Mouse (Mus musculus): ENCODE results near the gene Tlx2. TPM values are rescaled to one million over a fixed set of nuclear protein-coding genes. Genes with fewer than 3 reads are reported as not detected.

Gene Tlx2
- polyA plus RNA-seq, 1 experiment from 2014 or later, result not detected

DNA sequence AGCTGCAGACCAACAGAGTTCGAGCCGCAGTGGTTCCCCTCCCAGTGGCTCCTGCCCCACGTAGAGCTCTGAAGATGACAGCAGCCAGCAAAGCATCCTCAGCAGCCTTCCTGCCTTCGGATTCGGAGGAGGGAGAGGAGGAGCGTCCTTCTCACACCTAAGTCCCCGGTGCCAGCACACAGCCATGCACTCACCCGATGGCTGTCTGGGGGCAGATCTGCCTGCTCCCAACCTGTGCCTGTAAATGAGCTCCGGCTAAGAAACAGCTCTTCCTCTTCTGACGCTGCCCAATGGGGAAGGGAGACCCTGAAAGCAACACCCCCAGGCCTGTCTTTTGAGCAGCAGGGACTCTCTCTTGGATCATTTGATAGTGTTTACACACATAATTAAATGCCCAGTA, 40.3 kb downstream of the Tlx2 start:
- Histone ChIP-seq H3K27ac (replicated peaks) (no peak overlapping the region), H3K4me1 (peaks cover 27% of the 10 kb centered on the region), H3K36me3 (no peaks in the 10 kb centered on the region), H3K9ac (replicated peaks) (no peak overlapping the region), H3K9me3 (no peaks in the 10 kb centered on the region), H3K4me3 (no peak overlapping the region), H3K27me3 (peaks cover 26% of the 10 kb centered on the region; the same call in 1 of the 2 replicates), H3K4me2 (replicated peaks) (no peak overlapping the region)
- 20% methylated on average over 10 of the region's 10 CpGs for WGBS
- no peak for ATAC-seq (replicated peaks)

- Histone ChIP-seq H3K4me2 (replicated peaks) (no peak overlapping the region), H3K4me1 (peaks cover 7% of the 10 kb centered on the region), H3K4me3 (no peak overlapping the region), H3K9me3 (no peaks in the 10 kb centered on the region), H3K27ac (replicated peaks) (no peak overlapping the region), H3K9ac (replicated peaks) (no peak overlapping the region), H3K36me3 (no peaks in the 10 kb centered on the region), H3K27me3 (peaks cover 22% of the 10 kb centered on the region; the same call in 1 of the 2 replicates)
- ATAC-seq (replicated peaks), result no peak
- 58% methylated on average over 8 of the region's 9 CpGs for WGBS
Observed at GRCm38 (mm10) chr6:83027706-83028105, 42.4 kb downstream of the Tlx2 start.

- Histone ChIP-seq H3K9ac (replicated peaks) (no peak overlapping the region), H3K27me3 (peaks cover 21% of the 10 kb centered on the region; the same call in 1 of the 2 replicates), H3K4me1 (peaks cover 3% of the 10 kb centered on the region), H3K27ac (replicated peaks) (no peak overlapping the region), H3K36me3 (no peaks in the 10 kb centered on the region), H3K4me2 (replicated peaks) (no peak overlapping the region), H3K4me3 (no peak overlapping the region), H3K9me3 (no peaks in the 10 kb centered on the region)
- 69% methylated on average over 8 of the region's 8 CpGs for WGBS
- ATAC-seq (replicated peaks), result no peak
Observed at GRCm38 (mm10) chr6:83027293-83027692, 42.8 kb downstream of the Tlx2 start.

- no peak for ATAC-seq (replicated peaks)
- H3K27me3 ChIP-seq, result peaks cover 5% of the 10 kb centered on the region; the same call in 1 of the 2 replicates
- no peak overlapping the region for H3K4me2 ChIP-seq (replicated peaks)
- H3K9me3 ChIP-seq, result no peaks in the 10 kb centered on the region
- WGBS, result 96% methylated on average over 4 of the region's 4 CpGs
- H3K27ac ChIP-seq (replicated peaks), result no peak overlapping the region
- H3K4me1 ChIP-seq, result no peaks in the 10 kb centered on the region
- H3K4me3 ChIP-seq, result no peak overlapping the region
- H3K36me3 ChIP-seq, result no peaks in the 10 kb centered on the region
- H3K9ac ChIP-seq (replicated peaks), result no peak overlapping the region
Observed at GRCm38 (mm10) chr6:83025221-83025620, 44.9 kb downstream of the Tlx2 start.

- H3K4me1 ChIP-seq, result no peaks in the 10 kb centered on the region
- H3K9me3 ChIP-seq, result no peaks in the 10 kb centered on the region
- no peak overlapping the region for H3K4me3 ChIP-seq
- no peaks in the 10 kb centered on the region for H3K36me3 ChIP-seq
- no peak overlapping the region for H3K4me2 ChIP-seq (replicated peaks)
- WGBS, result 76% methylated on average over 4 of the region's 4 CpGs
- H3K9ac ChIP-seq (replicated peaks), result no peak overlapping the region
- no peak for ATAC-seq (replicated peaks)
- no peak overlapping the region for H3K27ac ChIP-seq (replicated peaks)
- H3K27me3 ChIP-seq, result peaks cover 5% of the 10 kb centered on the region; the same call in 1 of the 2 replicates
Observed at GRCm38 (mm10) chr6:83024421-83024820, 45.7 kb downstream of the Tlx2 start.

DNA sequence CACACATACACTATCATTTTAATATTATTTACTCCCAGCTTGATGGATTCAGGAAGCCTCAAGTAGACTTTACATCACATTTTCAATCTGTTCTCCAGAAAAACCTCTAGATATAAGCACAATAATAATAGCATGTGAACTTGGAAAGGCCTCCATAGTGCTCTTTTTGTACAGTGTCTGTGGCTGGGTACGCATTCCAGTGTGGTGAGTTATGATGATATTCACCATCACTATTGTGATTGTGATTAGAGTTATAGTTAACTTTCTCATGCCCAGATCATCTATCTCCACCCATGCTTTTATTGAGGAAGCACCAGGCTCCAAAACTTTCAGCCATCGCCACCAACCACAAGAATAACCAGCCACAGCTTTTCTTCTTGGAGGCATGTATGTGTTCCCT, 46.3 kb downstream of the Tlx2 start:
- Histone ChIP-seq H3K9me3 (no peaks in the 10 kb centered on the region), H3K27me3 (no peaks in the 10 kb centered on the region), H3K4me1 (no peaks in the 10 kb centered on the region), H3K36me3 (no peaks in the 10 kb centered on the region), H3K9ac (replicated peaks) (no peak overlapping the region), H3K4me2 (replicated peaks) (no peak overlapping the region), H3K27ac (replicated peaks) (no peak overlapping the region), H3K4me3 (no peak overlapping the region)
- ATAC-seq (replicated peaks), result no peak
- WGBS, result 86% methylated on average over 2 of the region's 2 CpGs

- Histone ChIP-seq H3K9ac (replicated peaks) (no peak overlapping the region), H3K4me1 (no peaks in the 10 kb centered on the region), H3K4me3 (no peak overlapping the region), H3K9me3 (no peaks in the 10 kb centered on the region), H3K27ac (replicated peaks) (no peak overlapping the region), H3K27me3 (no peaks in the 10 kb centered on the region), H3K36me3 (no peaks in the 10 kb centered on the region), H3K4me2 (replicated peaks) (no peak overlapping the region)
- WGBS, result 85% methylated on average over 9 of the region's 9 CpGs
- ATAC-seq (replicated peaks), result no peak
Observed at GRCm38 (mm10) chr6:83023008-83023407, 47.1 kb downstream of the Tlx2 start.

DNA sequence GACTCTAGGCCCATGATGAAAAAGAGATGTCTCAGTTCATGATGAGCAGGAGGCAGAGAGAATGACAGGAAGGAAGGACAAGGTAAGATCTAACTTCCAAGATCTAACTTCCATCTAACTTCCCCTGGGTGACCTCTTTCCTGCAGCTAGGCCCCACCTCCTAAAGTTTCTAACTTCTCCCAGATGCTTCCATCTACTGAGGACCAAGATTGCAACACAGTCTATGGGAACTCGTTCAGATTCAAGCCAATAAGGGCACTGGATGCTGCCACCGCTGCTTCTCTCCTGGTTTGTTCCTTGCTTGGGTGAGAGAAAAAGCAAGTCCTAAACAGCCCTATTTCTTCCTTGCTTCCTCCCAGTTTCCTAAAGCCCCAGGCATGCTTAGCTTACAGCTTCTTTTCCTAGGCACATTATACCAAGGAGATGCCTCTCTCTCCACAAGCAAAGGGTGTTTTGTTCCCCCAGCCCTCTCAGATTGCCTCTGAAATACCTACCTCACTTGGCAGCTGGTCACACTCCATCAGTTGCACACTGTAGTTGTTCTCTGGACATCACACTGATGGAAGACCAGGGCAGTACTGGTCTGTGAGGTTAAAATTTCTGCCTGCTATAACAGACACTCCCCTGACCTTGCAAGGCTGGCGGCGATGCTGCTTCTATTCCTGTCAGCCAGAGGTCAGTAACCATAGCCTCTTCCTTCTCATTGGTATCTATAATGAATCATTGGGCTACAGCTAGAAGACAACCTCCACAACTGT, 49.1 kb downstream of the Tlx2 start:
- H3K27me3 ChIP-seq, result no peaks in the 10 kb centered on the region
- H3K4me2 ChIP-seq (replicated peaks), result no peak overlapping the region
- no peaks in the 10 kb centered on the region for H3K9me3 ChIP-seq
- no peak overlapping the region for H3K4me3 ChIP-seq
- H3K27ac ChIP-seq (replicated peaks), result no peak overlapping the region
- 85% methylated on average over 4 of the region's 4 CpGs for WGBS
- no peak for ATAC-seq (replicated peaks)
- no peak overlapping the region for H3K9ac ChIP-seq (replicated peaks)
- H3K36me3 ChIP-seq, result no peaks in the 10 kb centered on the region
- no peaks in the 10 kb centered on the region for H3K4me1 ChIP-seq

DNA sequence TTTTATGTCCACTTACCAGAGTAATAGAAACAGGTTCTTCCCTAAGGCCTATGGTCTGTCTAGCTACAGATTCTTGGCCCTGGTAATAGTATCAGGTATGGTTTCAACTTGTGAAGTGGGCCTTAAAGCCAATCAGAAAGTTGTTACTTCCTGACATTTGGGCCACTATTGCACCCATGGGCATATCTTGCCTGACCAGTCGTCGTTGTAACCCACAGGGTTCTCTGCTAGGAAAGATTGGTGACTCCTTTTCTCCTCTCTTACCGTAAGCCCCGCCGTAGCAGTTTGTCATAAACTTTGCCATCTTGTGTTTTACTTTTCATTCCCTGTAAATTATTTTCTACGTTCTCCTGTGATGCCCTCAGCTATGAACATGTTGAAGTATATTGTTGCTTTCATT, 50.0 kb downstream of the Tlx2 start:
- H3K36me3 ChIP-seq, result no peaks in the 10 kb centered on the region
- no peak for ATAC-seq (replicated peaks)
- H3K27ac ChIP-seq (replicated peaks), result no peak overlapping the region
- H3K27me3 ChIP-seq, result no peaks in the 10 kb centered on the region
- no peak overlapping the region for H3K4me3 ChIP-seq
- no peaks in the 10 kb centered on the region for H3K4me1 ChIP-seq
- WGBS, result 87% methylated on average over 6 of the region's 6 CpGs
- no peaks in the 10 kb centered on the region for H3K9me3 ChIP-seq
- H3K4me2 ChIP-seq (replicated peaks), result no peak overlapping the region
- H3K9ac ChIP-seq (replicated peaks), result no peak overlapping the region

- Histone ChIP-seq H3K9me3 (no peaks in the 10 kb centered on the region), H3K27me3 (no peaks in the 10 kb centered on the region), H3K4me1 (no peaks in the 10 kb centered on the region), H3K27ac (replicated peaks) (no peak overlapping the region), H3K36me3 (no peaks in the 10 kb centered on the region), H3K9ac (replicated peaks) (no peak overlapping the region), H3K4me2 (replicated peaks) (no peak overlapping the region), H3K4me3 (no peak overlapping the region)
- WGBS, result 75% methylated on average over 3 of the region's 3 CpGs
- no peak for ATAC-seq (replicated peaks)
Observed at GRCm38 (mm10) chr6:83019044-83019443, 51.0 kb downstream of the Tlx2 start.

MicroRNAs within 50 kb of the gene (microRNA counts, 519-probe panel; counts per million panel counts)
- microRNA mmu-miR-3470a+mmu-miR-3470b, result 1,954 counts per million, percentile 22 among the panel's probes with 10 or more counts

Small RNAs within 50 kb of the gene (microRNA-seq; reads per million reads assigned to microRNA genes)
- gene Mir3470a (not detected), gene Mir7040 (not detected)

Other genes starting within 250 kb of the Tlx2 start
- gene Sema4f, start 130.5 kb downstream of the Tlx2 start, polyA plus RNA-seq (2015; fragmentation: Nextera tagmentation; extraction: Ambion mirVana), result 14.9 and 15.8 TPM in 2 replicates
- not detected in 2 replicates for gene M1ap, start 123.4 kb downstream of the Tlx2 start, polyA plus RNA-seq (2015; fragmentation: Nextera tagmentation; extraction: Ambion mirVana)
- gene Dok1, start 36.8 kb downstream of the Tlx2 start, polyA plus RNA-seq (2015; fragmentation: Nextera tagmentation; extraction: Ambion mirVana), result 3.1 and 3.4 TPM in 2 replicates
- gene Loxl3, start 36.1 kb downstream of the Tlx2 start, polyA plus RNA-seq (2015; fragmentation: Nextera tagmentation; extraction: Ambion mirVana), result 4.7 and 6.3 TPM in 2 replicates
- gene Aup1, start 15.8 kb downstream of the Tlx2 start, polyA plus RNA-seq (2015; fragmentation: Nextera tagmentation; extraction: Ambion mirVana), result 159 and 161 TPM in 2 replicates
- gene Htra2, start 15.0 kb downstream of the Tlx2 start, polyA plus RNA-seq (2015; fragmentation: Nextera tagmentation; extraction: Ambion mirVana), result 69.9 and 71.0 TPM in 2 replicates
- gene Dqx1, start 12.4 kb downstream of the Tlx2 start, polyA plus RNA-seq (2015; fragmentation: Nextera tagmentation; extraction: Ambion mirVana), result 0.34 and 0.42 TPM in 2 replicates
- 48.1 and 49.2 TPM in 2 replicates for gene Pcgf1, start 7.6 kb upstream of the Tlx2 start, polyA plus RNA-seq (2015; fragmentation: Nextera tagmentation; extraction: Ambion mirVana)
- not detected in 2 replicates for gene Lbx2, start 16.1 kb upstream of the Tlx2 start, polyA plus RNA-seq (2015; fragmentation: Nextera tagmentation; extraction: Ambion mirVana)
- gene Ccdc142, start 31.3 kb upstream of the Tlx2 start, polyA plus RNA-seq (2015; fragmentation: Nextera tagmentation; extraction: Ambion mirVana), result 3.8 and 4.3 TPM in 2 replicates
- gene Gm42688, start 31.3 kb upstream of the Tlx2 start, polyA plus RNA-seq (2015; fragmentation: Nextera tagmentation; extraction: Ambion mirVana), result 4.0 and 4.3 TPM in 2 replicates
- gene Mrpl53, start 38.7 kb upstream of the Tlx2 start, polyA plus RNA-seq (2015; fragmentation: Nextera tagmentation; extraction: Ambion mirVana), result 121 and 126 TPM in 2 replicates
- 24.2 and 26.7 TPM in 2 replicates for gene Mogs, start 45.2 kb upstream of the Tlx2 start, polyA plus RNA-seq (2015; fragmentation: Nextera tagmentation; extraction: Ambion mirVana)
- gene Wbp1, start 51.3 kb upstream of the Tlx2 start, polyA plus RNA-seq (2015; fragmentation: Nextera tagmentation; extraction: Ambion mirVana), result 229 and 231 TPM in 2 replicates
- gene Ino80b, start 55.1 kb upstream of the Tlx2 start, polyA plus RNA-seq (2015; fragmentation: Nextera tagmentation; extraction: Ambion mirVana), result 15.6 and 16.5 TPM in 2 replicates
- gene Rtkn, start 65.2 kb upstream of the Tlx2 start, polyA plus RNA-seq (2015; fragmentation: Nextera tagmentation; extraction: Ambion mirVana), result 6.1 and 7.0 TPM in 2 replicates
- 18.3 and 18.6 TPM in 2 replicates for gene Wdr54, start 86.1 kb upstream of the Tlx2 start, polyA plus RNA-seq (2015; fragmentation: Nextera tagmentation; extraction: Ambion mirVana)
- gene 1700003E16Rik, start 86.1 kb upstream of the Tlx2 start, polyA plus RNA-seq (2015; fragmentation: Nextera tagmentation; extraction: Ambion mirVana), result 5.2 and 6.9 TPM in 2 replicates
- gene Dctn1, start 95.6 kb upstream of the Tlx2 start, polyA plus RNA-seq (2015; fragmentation: Nextera tagmentation; extraction: Ambion mirVana), result 143 and 147 TPM in 2 replicates
- 0.46 and 0.85 TPM in 2 replicates for gene Slc4a5, start 149.5 kb upstream of the Tlx2 start, polyA plus RNA-seq (2015; fragmentation: Nextera tagmentation; extraction: Ambion mirVana)

Measured in forebrain, embryonic 15.5 days (tissue).